Mouse (Mus musculus) limb, embryonic 14.5 days (tissue): ENCODE measurements around the gene Guf1. TPM values are rescaled to one million over a fixed set of nuclear protein-coding genes. Genes with fewer than 3 reads are reported as not detected.
A peak's percentile ranks its signal among the peaks of the same experiment; 100 is the strongest.

ENCODE experiments used
- ATAC-seq: fragments of 200-750 bp; cut with Nextera tagmentation; 2 replicates; pipeline ENCODE4 v1.8.0; 2017; ENCODE audit warnings: low read depth, moderate number of reproducible peaks, moderate TSS enrichment; ENCODE audit not compliant: low FRiP score
- DNase-seq: peaks from one replicate; pipeline ENCODE4 v3.0.0-alpha.2; 2015; ENCODE audit warnings: low spot score
- H3K27ac ChIP-seq: fragments of 300-500 bp; sonication (generic); replicated peaks from 2 replicates; pipeline ENCODE4 v1.5.1; 2014; ENCODE audit warnings: low read depth, mild to moderate bottlenecking, low read length, moderate library complexity, mixed read lengths
- H3K27me3 ChIP-seq: fragments of 300-500 bp; sonication (generic); 2 replicates; pipeline ENCODE4 v1.6.1; 2014; ENCODE audit warnings: low read length, mixed read lengths; ENCODE audit not compliant: control insufficient read depth, insufficient read depth
- H3K36me3 ChIP-seq: fragments of 300-500 bp; sonication (generic); 2 replicates; pipeline ENCODE4 v1.6.1; 2014; ENCODE audit warnings: mild to moderate bottlenecking, low read length, moderate library complexity, mixed read lengths; ENCODE audit not compliant: control insufficient read depth, insufficient read depth
- H3K4me1 ChIP-seq: fragments of 300-500 bp; sonication (generic); 2 replicates; pipeline ENCODE4 v1.6.1; 2014; ENCODE audit warnings: antibody characterized with exemption, low read length, mixed read lengths; ENCODE audit not compliant: control insufficient read depth, insufficient read depth
- H3K4me2 ChIP-seq: fragments of 300-500 bp; sonication (generic); replicated peaks from 2 replicates; pipeline ENCODE4 v1.6.1; 2014; ENCODE audit warnings: low read depth, mild to moderate bottlenecking, low read length, moderate library complexity; ENCODE audit not compliant: severe bottlenecking
- H3K4me3 ChIP-seq: fragments of 300-500 bp; sonication (generic); replicated peaks from 2 replicates; pipeline ENCODE4 v1.5.1; 2014; ENCODE audit warnings: low read length
- H3K9ac ChIP-seq: fragments of 300-500 bp; sonication (generic); 2 replicates; pipeline ENCODE4 v1.6.1; 2014; ENCODE audit warnings: mild to moderate bottlenecking, low read depth, low read length, moderate library complexity; ENCODE audit not compliant: severe bottlenecking
- H3K9me3 ChIP-seq: fragments of 300-500 bp; sonication (generic); 2 replicates; pipeline ENCODE4 v1.6.1; 2016; ENCODE audit warnings: low read length; ENCODE audit not compliant: control insufficient read depth
- POLR2A ChIP-seq: fragments of 200-500 bp; IDR thresholded peaks from 2 replicates; pipeline ENCODE4 v1.8.0; 2012; ENCODE audit warnings: inconsistent platforms, mild to moderate bottlenecking, moderate library complexity, borderline replicate concordance; ENCODE audit not compliant: insufficient read depth, insufficient read length; ENCODE audit errors: extremely low read depth
- WGBS: fragments of 180-500 bp; shearing (Covaris S2); extraction: QIAGEN DNeasy Blood & Tissue Kit; methylation state at CpG from one replicate; pipeline ENCODE4 v1.1.7; 2014; 5-methylcytosine and 5-hydroxymethylcytosine counted together
- polyA plus RNA-seq, 2 experiments: library from polyadenylated mRNA; depleted of rRNA in 1 of 2; stranded (reverse) in 1 of 2; unstranded in 1 of 2; fragments of >200 nt; fragmentation: Nextera tagmentation in 1 of 2; extraction: Ambion mirVana in 1 of 2; gene quantifications; 2 replicates each; pipeline versions ENCODE4 v1.2.1 to v1.2.3; 2012 to 2014

The Guf1 gene
- polyA plus RNA-seq, 2 experiments: 47.3 to 70.0 TPM

- Histone ChIP-seq H3K27me3 (no peaks in the 10 kb centered on the region), H3K36me3 (peaks cover 6% of the 10 kb centered on the region; the same call in 1 of the 2 replicates), H3K9ac (peak within 1 kb of the TSS; percentile 85), H3K4me1 (0 out of 2 replicates have a peak, but pooled peaks cover 4% of the 10 kb centered on the region), H3K9me3 (no peaks in the 10 kb centered on the region), H3K27ac (peak within 1 kb of the TSS; percentile 76), H3K4me2 (peak within 1 kb of the TSS; percentile 76), H3K4me3 (peak within 1 kb of the TSS; percentile 65)
- DNase-seq (peak; percentile 92), ATAC-seq (peak; percentile 95)
- peak; percentile 89; the same call in 1 of the 2 replicates for TF ChIP-seq POLR2A
- 4% methylated on average over 40 of the region's 42 CpGs for WGBS
Measured at GRCm38 (mm10) chr5:69591640-69592461, 35.1 kb downstream of the Guf1 start, which contains the start of gene Gnpda2. Gene Gnpda2, minus strand, starts transcription at chr5:69592340.

DNA sequence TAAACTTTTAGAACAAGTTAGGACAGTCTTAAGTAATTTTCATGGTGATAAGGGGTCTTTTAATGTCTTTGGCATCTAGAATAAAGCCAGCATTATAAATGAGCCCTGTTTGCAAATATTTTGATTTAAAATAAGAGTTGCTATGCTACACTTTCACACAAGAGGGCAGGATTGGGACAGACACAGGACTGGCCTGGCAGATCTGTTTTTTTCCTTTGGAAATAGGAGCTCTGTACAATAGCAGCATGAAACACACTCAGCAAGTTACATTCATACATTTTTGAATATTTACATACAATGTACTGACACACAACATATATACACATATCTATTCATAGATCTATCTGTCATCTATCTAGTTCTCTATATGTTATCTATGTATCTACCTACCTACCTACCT is 44.3 kb downstream of the Guf1 start:
- TF ChIP-seq POLR2A: no peak
- Histone ChIP-seq H3K4me1 (no peaks in the 10 kb centered on the region), H3K27ac (no peak overlapping the region), H3K4me2 (no peak overlapping the region), H3K36me3 (no peaks in the 10 kb centered on the region), H3K9me3 (no peaks in the 10 kb centered on the region), H3K4me3 (no peak overlapping the region), H3K27me3 (no peaks in the 10 kb centered on the region), H3K9ac (no peak overlapping the region)
- ATAC-seq: no peak
- DNase-seq: peak; percentile 28

DNA sequence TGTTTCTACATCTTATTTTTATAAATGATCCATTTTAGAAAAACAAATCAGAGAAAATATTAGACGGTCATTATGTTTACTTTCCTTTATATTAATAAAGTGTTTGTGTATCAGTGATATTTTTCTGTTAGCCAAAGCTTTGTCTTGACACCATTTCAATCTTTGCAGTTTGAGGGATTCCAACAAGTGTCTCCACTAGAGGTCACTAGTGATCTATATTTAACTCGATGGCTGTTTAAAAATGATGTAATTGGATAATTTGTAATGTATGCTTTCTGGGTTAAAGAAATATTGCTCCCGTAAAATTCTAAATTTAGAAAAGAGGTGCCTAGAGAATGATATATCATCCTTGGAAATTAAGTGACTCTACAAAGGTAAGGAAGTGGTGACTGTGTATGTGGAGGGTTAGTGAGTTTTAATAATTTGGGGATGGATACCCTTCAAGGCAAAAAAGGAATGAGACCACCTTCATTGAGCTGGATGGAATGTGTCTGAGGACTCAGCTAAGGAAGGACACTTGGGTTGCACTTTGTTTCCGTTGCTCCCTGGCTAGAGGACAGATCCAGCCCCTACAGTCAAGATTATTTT is 56.6 kb downstream of the Guf1 start:
- DNase-seq (peak; percentile 75), ATAC-seq (no peak)
- H3K4me3 ChIP-seq: no peak overlapping the region
- no peaks in the 10 kb centered on the region for H3K36me3 ChIP-seq
- peaks cover 3% of the 10 kb centered on the region; the same call in 1 of the 2 replicates for H3K9me3 ChIP-seq
- no peak overlapping the region for H3K27ac ChIP-seq
- WGBS: 20% methylated on average over 4 of the region's 4 CpGs
- no peak for TF ChIP-seq POLR2A
- no peaks in the 10 kb centered on the region for H3K27me3 ChIP-seq
- H3K4me2 ChIP-seq: no peak overlapping the region
- no peaks in the 10 kb centered on the region for H3K4me1 ChIP-seq
- H3K9ac ChIP-seq: no peak overlapping the region

DNA sequence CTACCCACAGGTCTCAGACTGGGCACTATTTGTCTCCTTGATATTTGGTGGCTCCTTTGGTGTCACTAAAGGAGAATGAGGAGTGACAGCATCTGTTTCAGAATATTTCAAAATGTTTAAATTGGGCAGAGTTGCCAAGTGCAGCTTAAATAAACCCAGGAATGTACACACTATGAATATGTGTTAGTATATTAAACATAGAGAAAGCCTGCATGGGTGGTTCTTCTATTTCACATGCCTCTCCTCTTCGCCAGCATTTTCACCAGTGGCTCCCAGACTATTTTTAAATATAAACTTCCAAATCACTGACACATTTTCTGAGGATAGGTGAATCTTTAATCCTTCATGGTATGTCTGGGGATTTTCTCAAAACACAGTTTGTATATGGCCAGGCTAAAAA is 64.2 kb downstream of the Guf1 start:
- H3K27me3 ChIP-seq: no peaks in the 10 kb centered on the region
- no peak for ATAC-seq
- H3K9ac ChIP-seq: no peak overlapping the region
- H3K9me3 ChIP-seq: no peaks in the 10 kb centered on the region
- no peak for DNase-seq
- H3K4me2 ChIP-seq: no peak overlapping the region
- no peaks in the 10 kb centered on the region for H3K4me1 ChIP-seq
- TF ChIP-seq POLR2A: no peak
- H3K27ac ChIP-seq: no peak overlapping the region
- H3K36me3 ChIP-seq: no peaks in the 10 kb centered on the region
- 65% methylated on average over 1 of the region's 1 CpGs for WGBS
- no peak overlapping the region for H3K4me3 ChIP-seq

Other genes starting within 250 kb of the Guf1 start
- gene Kctd8, start 215.2 kb upstream of the Guf1 start, polyA plus RNA-seq (2012; rRNA removed): 1.4 and 2.3 TPM in 2 replicates
- 1.2 and 2.4 TPM in 2 replicates for gene Kctd8, start 215.2 kb upstream of the Guf1 start, polyA plus RNA-seq (2014; fragmentation: Nextera tagmentation; extraction: Ambion mirVana)
- gene Yipf7, start 14.3 kb upstream of the Guf1 start, polyA plus RNA-seq (2012; rRNA removed): 0.42 and 0.82 TPM in 2 replicates
- 0.40 and 0.74 TPM in 2 replicates for gene Yipf7, start 14.3 kb upstream of the Guf1 start, polyA plus RNA-seq (2014; fragmentation: Nextera tagmentation; extraction: Ambion mirVana)
- 21.1 and 25.2 TPM in 2 replicates for gene Gnpda2, start 35.4 kb downstream of the Guf1 start, polyA plus RNA-seq (2012; rRNA removed)
- gene Gnpda2, start 35.4 kb downstream of the Guf1 start, polyA plus RNA-seq (2014; fragmentation: Nextera tagmentation; extraction: Ambion mirVana): 53.4 and 54.4 TPM in 2 replicates